10 mouse cellular contexts compared by ENCODE assay signal in the genomic region with DNA sequence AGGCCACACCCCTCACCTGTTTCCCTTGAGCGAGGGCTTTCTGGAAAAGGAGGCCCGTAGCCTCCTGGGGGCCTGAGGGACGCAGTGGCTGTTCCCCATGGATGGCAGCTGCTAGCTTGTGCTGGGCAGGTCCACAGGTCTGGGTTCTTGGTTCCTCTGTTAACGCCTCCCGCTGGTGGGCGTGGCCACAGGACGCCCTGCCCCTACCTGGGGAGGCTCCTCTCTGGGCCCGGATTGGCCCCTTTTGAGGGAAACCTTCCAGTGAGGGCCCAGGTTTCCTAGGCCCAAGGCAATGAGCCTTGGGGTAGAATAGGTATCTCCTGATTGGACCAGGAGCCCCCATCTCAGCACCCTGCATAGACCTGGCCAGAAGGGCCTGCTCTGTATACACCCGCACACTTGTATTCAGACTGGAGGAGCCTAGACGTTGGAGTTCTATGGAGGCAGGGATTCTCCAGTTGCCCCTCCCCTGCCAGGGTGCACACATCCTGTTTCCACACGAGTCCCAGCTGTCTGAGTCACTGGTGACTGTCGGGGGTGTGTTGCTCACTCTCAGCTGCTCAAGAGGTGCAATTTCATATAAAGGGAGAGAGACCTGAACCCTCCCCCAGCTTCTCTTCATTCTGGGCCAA. TPM values are rescaled to one million over a fixed set of nuclear protein-coding genes. Genes with fewer than 3 reads are reported as not detected.
DNase-seq lines count a peak whose midpoint lies in the region; ATAC-seq and TF ChIP-seq lines count a peak whose summit lies in the region.
"Had no signal": no experiment of that assay in that cellular context is flagged by ENCODE, and none has a peak within 500 bp of the region (broad histone marks: within the 10 kb centered on the region; RNA-seq: fewer than 3 reads in every experiment).

No protein-coding gene starts in this region.

- no peak for TF ChIP-seq CTCF in forebrain, postnatal 0 days (IDR thresholded peaks at IDR 0.05; ENCODE audit: low read depth)
- no peak for TF ChIP-seq CTCF in embryonic fibroblast, embryonic 13.5 days (IDR thresholded peaks at IDR 0.05; ENCODE audit: borderline replicate concordance, insufficient read depth, low read length)
- no peak for TF ChIP-seq CTCF in small intestine, adult 2 months (IDR thresholded peaks at IDR 0.05; ENCODE audit: extremely low read depth, insufficient read length, insufficient replicate concordance, low read depth, low read length)

- peak; percentile 36 for ATAC-seq in forebrain, embryonic 11.5 days (replicated peaks; ENCODE audit: low FRiP score)
- no peak for ATAC-seq in forebrain, postnatal 0 days
- ATAC-seq in limb, embryonic 15.5 days (ENCODE audit: insufficient number of reproducible peaks, low FRiP score, low TSS enrichment, low read depth), result peak; percentile 4; the same call in 1 of the 2 replicates
- no peak for ATAC-seq in cerebellum, adult (ENCODE audit: insufficient number of reproducible peaks, low FRiP score, low TSS enrichment)

- peaks cover 3% of the 10 kb centered on the region; the same call in 1 of the 2 replicates for H3K4me1 ChIP-seq in forebrain, embryonic 11.5 days (replicated peaks; ENCODE audit: control insufficient read depth, insufficient read depth, low read length)
- H3K4me1 ChIP-seq in forebrain, postnatal 0 days (ENCODE audit: insufficient read depth), result peaks cover 2% of the 10 kb centered on the region; the same call in 1 of the 2 replicates
- H3K4me1 ChIP-seq in embryonic fibroblast, embryonic 13.5 days (ENCODE audit: control insufficient read depth, insufficient read depth, low read length), result peaks cover 4% of the 10 kb centered on the region; the same call in 1 of the 2 replicates
- peaks cover 18% of the 10 kb centered on the region for H3K4me1 ChIP-seq in limb, embryonic 15.5 days
- H3K4me1 ChIP-seq in small intestine, adult 2 months (ENCODE audit: control insufficient read depth, insufficient read depth, insufficient read length, low read length), result peaks cover 11% of the 10 kb centered on the region

- no peaks in the 10 kb centered on the region for H3K27me3 ChIP-seq in forebrain, embryonic 11.5 days (ENCODE audit: control insufficient read depth, insufficient read depth, low read length)
- no peaks in the 10 kb centered on the region for H3K27me3 ChIP-seq in forebrain, postnatal 0 days (ENCODE audit: insufficient read depth, low read length)
- H3K27me3 ChIP-seq in limb, embryonic 15.5 days, result no peaks in the 10 kb centered on the region
- H3K27me3 ChIP-seq in small intestine, adult 2 months (ENCODE audit: control insufficient read depth, insufficient read depth, low read length), result no peaks in the 10 kb centered on the region
- H3K27me3 ChIP-seq: CH12.LX had no signal

- no peak overlapping the region for H3K9ac ChIP-seq in forebrain, embryonic 11.5 days (ENCODE audit: low read length)
- no peak overlapping the region for H3K9ac ChIP-seq in forebrain, postnatal 0 days
- H3K9ac ChIP-seq in limb, embryonic 15.5 days, result 0 out of 2 replicates have a peak overlapping the region, but pooled peaks have one; percentile 11

- no peak overlapping the region for H3K4me2 ChIP-seq in forebrain, embryonic 11.5 days (ENCODE audit: low read depth, low read length, severe bottlenecking)
- H3K4me2 ChIP-seq in forebrain, postnatal 0 days (ENCODE audit: low read depth), result no peak overlapping the region
- H3K4me2 ChIP-seq in limb, embryonic 15.5 days, result peak overlapping the region; percentile 32

- WGBS in forebrain, embryonic 11.5 days, result 24% methylated on average over 12 of the region's 12 CpGs
- WGBS in forebrain, postnatal 0 days, result 24% methylated on average over 12 of the region's 12 CpGs
- 23% methylated on average over 12 of the region's 12 CpGs for WGBS in limb, embryonic 15.5 days
- 25% methylated on average over 12 of the region's 12 CpGs for WGBS in small intestine, adult 2 months

- peaks cover 12% of the 10 kb centered on the region; the same call in 1 of the 2 replicates for H3K36me3 ChIP-seq in forebrain, embryonic 11.5 days (ENCODE audit: control insufficient read depth, insufficient read depth, low read length)
- peaks cover 42% of the 10 kb centered on the region for H3K36me3 ChIP-seq in forebrain, postnatal 0 days (ENCODE audit: insufficient read depth)
- peaks cover 44% of the 10 kb centered on the region for H3K36me3 ChIP-seq in limb, embryonic 15.5 days
- H3K36me3 ChIP-seq in small intestine, adult 2 months (ENCODE audit: control insufficient read depth, insufficient read depth, low read length), result peaks cover 8% of the 10 kb centered on the region

- DNase-seq in forebrain, embryonic 11.5 days (ENCODE audit: low spot score), result no peak
- DNase-seq in forebrain, postnatal 0 days, result no peak
- peak; percentile 88 for DNase-seq in 3T3-L1 (ENCODE audit: low read depth, low spot score)
- no peak for DNase-seq in cerebellum, adult 11-12 months

- no peak overlapping the region for H3K27ac ChIP-seq in forebrain, embryonic 11.5 days (ENCODE audit: low read depth, low read length)
- H3K27ac ChIP-seq in forebrain, postnatal 0 days (ENCODE audit: low read depth, low read length), result no peak overlapping the region
- peak overlapping the region; percentile 36; the same call in 1 of the 2 replicates for H3K27ac ChIP-seq in embryonic fibroblast, embryonic 13.5 days (ENCODE audit: insufficient read depth, low read length)
- peak overlapping the region; percentile 77 for H3K27ac ChIP-seq in limb, embryonic 15.5 days
- peak overlapping the region; percentile 32 for H3K27ac ChIP-seq in small intestine, adult 2 months (ENCODE audit: insufficient read depth, low read depth, low read length)

- no peak overlapping the region for H3K4me3 ChIP-seq in forebrain, embryonic 11.5 days (ENCODE audit: low read depth, low read length)
- no peak overlapping the region for H3K4me3 ChIP-seq in forebrain, postnatal 0 days (ENCODE audit: low read depth, low read length)
- peak overlapping the region; percentile 19 for H3K4me3 ChIP-seq in embryonic fibroblast, embryonic 13.5 days (ENCODE audit: insufficient read depth, low read length)
- H3K4me3 ChIP-seq in limb, embryonic 15.5 days, result peak overlapping the region; percentile 29
- H3K4me3 ChIP-seq in small intestine, adult 2 months (ENCODE audit: low read depth, low read length), result peak overlapping the region; percentile 69

- H3K9me3 ChIP-seq in forebrain, embryonic 11.5 days (ENCODE audit: control insufficient read depth, low read length), result no peaks in the 10 kb centered on the region
- no peaks in the 10 kb centered on the region for H3K9me3 ChIP-seq in forebrain, postnatal 0 days (ENCODE audit: low read length)
- H3K9me3 ChIP-seq in limb, embryonic 15.5 days, result no peaks in the 10 kb centered on the region

- TF ChIP-seq POLR2A in embryonic fibroblast, embryonic 13.5 days (IDR thresholded peaks at IDR 0.05; ENCODE audit: low read depth, low read length), result peak; percentile 47
- peak; percentile 64; the same call in 1 of the 2 replicates for TF ChIP-seq POLR2A in small intestine, adult 2 months (IDR thresholded peaks at IDR 0.05; ENCODE audit: low read depth, low read length)

RNA-seq across cellular contexts. Expression of a gene that starts 6.1 kb away (rescaled TPM):
- 26.7 and 27.2 TPM in 2 replicates for polyA plus RNA-seq in forebrain, embryonic 11.5 days (2014; fragmentation: Nextera tagmentation; extraction: Ambion mirVana)
- 37.2 and 43.7 TPM in 2 replicates for total RNA-seq in forebrain, postnatal 0 days (2014; rRNA removed)
- polyA plus RNA-seq in forebrain, postnatal 0 days (2015; fragmentation: Nextera tagmentation; extraction: Ambion mirVana), result 11.8 and 14.3 TPM in 2 replicates
- polyA plus RNA-seq in embryonic fibroblast, embryonic 13.5 days (2011; ENCODE audit: insufficient read length, low read depth, missing spikeins), result 20.4 and 20.5 TPM in 2 replicates
- 44.6 and 45.5 TPM in 2 replicates for polyA plus RNA-seq in limb, embryonic 15.5 days (2015; fragmentation: Nextera tagmentation; extraction: Ambion mirVana)
- polyA plus RNA-seq in small intestine, adult 2 months (2012; rRNA removed), result 30.3 and 46.9 TPM in 2 replicates

RNA-seq across cellular contexts. Expression of a gene that starts 7.3 kb away (rescaled TPM):
- 102 and 104 TPM in 2 replicates for polyA plus RNA-seq in forebrain, embryonic 11.5 days (2014; fragmentation: Nextera tagmentation; extraction: Ambion mirVana)
- total RNA-seq in forebrain, postnatal 0 days (2014; rRNA removed), result 80.7 and 83.9 TPM in 2 replicates
- 50.9 and 52.9 TPM in 2 replicates for polyA plus RNA-seq in forebrain, postnatal 0 days (2015; fragmentation: Nextera tagmentation; extraction: Ambion mirVana)
- polyA plus RNA-seq in embryonic fibroblast, embryonic 13.5 days (2011; ENCODE audit: insufficient read length, low read depth, missing spikeins), result 64.6 and 66.1 TPM in 2 replicates
- 58.0 and 68.4 TPM in 2 replicates for polyA plus RNA-seq in limb, embryonic 15.5 days (2015; fragmentation: Nextera tagmentation; extraction: Ambion mirVana)
- polyA plus RNA-seq in small intestine, adult 2 months (2012; rRNA removed), result 28.7 and 37.0 TPM in 2 replicates

RNA-seq across cellular contexts. Expression of a gene that starts 12.8 kb away (rescaled TPM):
- polyA plus RNA-seq in forebrain, embryonic 11.5 days (2014; fragmentation: Nextera tagmentation; extraction: Ambion mirVana), result 1.4 and 1.6 TPM in 2 replicates
- total RNA-seq in forebrain, postnatal 0 days (2014; rRNA removed), result 1.1 and 1.3 TPM in 2 replicates
- polyA plus RNA-seq in forebrain, postnatal 0 days (2015; fragmentation: Nextera tagmentation; extraction: Ambion mirVana), result 0.69 and 0.86 TPM in 2 replicates
- 0.12 TPM in 1 of 2 replicates, not detected in the other for polyA plus RNA-seq in embryonic fibroblast, embryonic 13.5 days (2011; ENCODE audit: insufficient read length, low read depth, missing spikeins)
- polyA plus RNA-seq in limb, embryonic 15.5 days (2015; fragmentation: Nextera tagmentation; extraction: Ambion mirVana), result 4.7 and 6.7 TPM in 2 replicates
- polyA plus RNA-seq in small intestine, adult 2 months (2012; rRNA removed), result 0.06 and 0.09 TPM in 2 replicates
- total RNA-seq: hematopoietic stem cell, adult 5-6 weeks had no signal

RNA-seq across cellular contexts. Expression of a gene that starts 25.4 kb away (rescaled TPM):
- polyA plus RNA-seq in forebrain, embryonic 11.5 days (2014; fragmentation: Nextera tagmentation; extraction: Ambion mirVana), result 2.0 and 2.3 TPM in 2 replicates
- 3.5 and 5.7 TPM in 2 replicates for total RNA-seq in forebrain, postnatal 0 days (2014; rRNA removed)
- polyA plus RNA-seq in forebrain, postnatal 0 days (2015; fragmentation: Nextera tagmentation; extraction: Ambion mirVana), result 1.8 and 3.4 TPM in 2 replicates
- polyA plus RNA-seq in embryonic fibroblast, embryonic 13.5 days (2011; ENCODE audit: insufficient read length, low read depth, missing spikeins), result 2.9 and 3.6 TPM in 2 replicates
- 3.1 and 4.4 TPM in 2 replicates for polyA plus RNA-seq in limb, embryonic 15.5 days (2015; fragmentation: Nextera tagmentation; extraction: Ambion mirVana)
- polyA plus RNA-seq in small intestine, adult 2 months (2012; rRNA removed), result 1.6 and 1.8 TPM in 2 replicates

RNA-seq across cellular contexts. Expression of a gene that starts 26.9 kb away (rescaled TPM):
- polyA plus RNA-seq in forebrain, embryonic 11.5 days (2014; fragmentation: Nextera tagmentation; extraction: Ambion mirVana), result 1.4 and 2.0 TPM in 2 replicates
- 3.5 and 7.7 TPM in 2 replicates for total RNA-seq in forebrain, postnatal 0 days (2014; rRNA removed)
- 1.2 and 1.9 TPM in 2 replicates for polyA plus RNA-seq in forebrain, postnatal 0 days (2015; fragmentation: Nextera tagmentation; extraction: Ambion mirVana)
- not detected in 2 replicates for polyA plus RNA-seq in embryonic fibroblast, embryonic 13.5 days (2011; ENCODE audit: insufficient read length, low read depth, missing spikeins)
- 0.52 and 0.83 TPM in 2 replicates for polyA plus RNA-seq in limb, embryonic 15.5 days (2015; fragmentation: Nextera tagmentation; extraction: Ambion mirVana)
- 0.29 and 0.34 TPM in 2 replicates for polyA plus RNA-seq in small intestine, adult 2 months (2012; rRNA removed)

Comparison
In these comparisons a context has a peak if more than half of its experiments do, and no peak if none do; other contexts are left out.
1. ATAC-seq: peak in forebrain, embryonic 11.5 days (single experiment) and limb, embryonic 15.5 days (single experiment); none in forebrain, postnatal 0 days (single experiment) and cerebellum, adult (single experiment).
2. H3K27ac ChIP-seq: peak in embryonic fibroblast, embryonic 13.5 days (single experiment), limb, embryonic 15.5 days (single experiment) and small intestine, adult 2 months (single experiment); none in forebrain, embryonic 11.5 days (single experiment) and forebrain, postnatal 0 days (single experiment).
3. H3K4me3 ChIP-seq: peak in embryonic fibroblast, embryonic 13.5 days (single experiment), limb, embryonic 15.5 days (single experiment) and small intestine, adult 2 months (single experiment); none in forebrain, embryonic 11.5 days (single experiment) and forebrain, postnatal 0 days (single experiment).